Mouse (Mus musculus): ENCODE measurements at regions not wholly inside any gene's neighbourhood (a gene's known extent, or its start where the extent isn't known, plus 50 kb on each side); places are given as distances from the start of the nearest gene placed in this dataset.

GRCm38 (mm10) chr1:57470356-57470755 is 63.5 kb upstream of the Tyw5 start:
- DNase-seq, result no peak

GRCm38 (mm10) chr1:57472235-57472634 is 65.3 kb upstream of the Tyw5 start:
- no peak for DNase-seq

GRCm38 (mm10) chr1:57477725-57478124 is 70.8 kb upstream of the Tyw5 start:
- DNase-seq, result no peak

- DNase-seq, result no peak
These were observed 71.2 kb upstream of the Tyw5 start for GRCm38 (mm10) chr1:57478151-57478550.

GRCm38 (mm10) chr1:57478800-57479199 is 71.9 kb upstream of the Tyw5 start:
- DNase-seq, result no peak

GRCm38 (mm10) chr1:57479566-57479965 is 72.7 kb upstream of the Tyw5 start:
- DNase-seq, result no peak

GRCm38 (mm10) chr1:57489176-57489575 is 82.3 kb upstream of the Tyw5 start:
- no peak for DNase-seq

GRCm38 (mm10) chr1:57489588-57489987 is 82.7 kb upstream of the Tyw5 start:
- DNase-seq, result no peak

- no peak for DNase-seq
These were observed 83.1 kb upstream of the Tyw5 start for GRCm38 (mm10) chr1:57490021-57490420.

GRCm38 (mm10) chr1:57492696-57493095 is 85.8 kb upstream of the Tyw5 start:
- DNase-seq, result no peak

GRCm38 (mm10) chr1:57497489-57498037 is 90.7 kb upstream of the Tyw5 start:
- no peak for DNase-seq

- no peak for DNase-seq
These were observed 103.6 kb upstream of the Tyw5 start for GRCm38 (mm10) chr1:57510359-57511120.

- DNase-seq, result no peak
These were observed 105.0 kb upstream of the Tyw5 start for GRCm38 (mm10) chr1:57511902-57512301.

- no peak for DNase-seq
These were observed 105.6 kb upstream of the Tyw5 start for GRCm38 (mm10) chr1:57512516-57512915.

- DNase-seq, result peak in 1 of 2 experiments; percentile 22
These were observed 119.1 kb upstream of the Tyw5 start for GRCm38 (mm10) chr1:57525965-57526364.

- DNase-seq, result no peak
These were observed 121.8 kb upstream of the Tyw5 start for GRCm38 (mm10) chr1:57528703-57529102.

GRCm38 (mm10) chr1:57529320-57529719 is 122.4 kb upstream of the Tyw5 start:
- no peak for DNase-seq

- no peak for DNase-seq
These were observed 130.5 kb upstream of the Tyw5 start for GRCm38 (mm10) chr1:57537369-57537768.

- no peak for DNase-seq
These were observed 137.8 kb upstream of the Tyw5 start for GRCm38 (mm10) chr1:57544684-57545083.

GRCm38 (mm10) chr1:57545792-57546685 is 139.1 kb upstream of the Tyw5 start:
- no peak for DNase-seq

GRCm38 (mm10) chr1:57561517-57561916 is 154.6 kb upstream of the Tyw5 start:
- no peak for DNase-seq

- DNase-seq, result no peak
These were observed 157.8 kb upstream of the Tyw5 start for GRCm38 (mm10) chr1:57564676-57565075.

GRCm38 (mm10) chr1:57572097-57572496 is 165.2 kb upstream of the Tyw5 start:
- no peak for DNase-seq
